Mouse (Mus musculus) mouse trophoblast stem cell (cell line): ENCODE measurements around the gene Arhgef3.

ENCODE experiments used
- in situ Hi-C, 2 experiments: fragments of 300-500 bp; cut with MseI, MboI; formaldehyde crosslinking; loops; 2 replicates in 1 of 2; 3 replicates in 1 of 2; pipeline ENCODE4 v1.15.1; 2025

Gene Arhgef3

DNA sequence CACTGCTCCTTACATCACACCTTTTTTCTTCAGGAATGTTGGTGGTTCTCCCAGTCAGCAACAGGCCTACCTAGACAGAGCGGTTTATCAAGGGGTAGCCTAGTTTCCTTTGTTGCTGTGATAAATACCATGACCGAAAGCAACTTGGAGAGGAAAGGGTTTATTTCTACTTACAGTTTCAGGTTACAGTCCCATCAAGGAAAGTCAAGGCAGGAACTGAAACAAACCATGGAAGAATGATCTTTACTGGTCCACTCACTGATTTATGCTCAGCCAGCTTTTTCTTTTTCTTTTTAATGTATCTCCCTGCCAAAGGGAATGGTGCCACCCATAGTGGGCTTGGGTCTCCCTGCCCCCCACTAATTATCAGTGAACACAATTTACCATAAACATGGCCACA, 291.2 kb downstream of the Arhgef3 start:
- in situ Hi-C loops, result no loop called here

DNA sequence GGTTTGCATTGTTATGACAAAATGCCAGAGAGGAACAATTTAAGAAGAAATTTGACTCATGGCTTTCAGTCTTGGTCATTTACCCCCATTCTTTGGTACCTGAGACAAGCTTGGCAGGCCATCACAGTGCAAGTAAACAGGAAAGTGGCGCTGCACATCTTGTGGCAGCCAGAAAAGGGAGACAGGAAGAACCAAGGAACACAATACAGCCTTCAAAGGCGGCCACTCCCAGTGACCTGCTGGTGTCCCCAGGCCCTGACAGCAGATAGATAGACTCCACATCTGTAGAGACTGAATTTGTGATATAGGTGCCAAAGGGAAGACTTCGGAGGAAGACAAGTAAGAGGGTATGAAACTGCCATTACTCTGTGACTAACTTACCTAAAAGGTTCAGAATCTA, 293.5 kb downstream of the Arhgef3 start:
- in situ Hi-C loops, result no loop called here

DNA sequence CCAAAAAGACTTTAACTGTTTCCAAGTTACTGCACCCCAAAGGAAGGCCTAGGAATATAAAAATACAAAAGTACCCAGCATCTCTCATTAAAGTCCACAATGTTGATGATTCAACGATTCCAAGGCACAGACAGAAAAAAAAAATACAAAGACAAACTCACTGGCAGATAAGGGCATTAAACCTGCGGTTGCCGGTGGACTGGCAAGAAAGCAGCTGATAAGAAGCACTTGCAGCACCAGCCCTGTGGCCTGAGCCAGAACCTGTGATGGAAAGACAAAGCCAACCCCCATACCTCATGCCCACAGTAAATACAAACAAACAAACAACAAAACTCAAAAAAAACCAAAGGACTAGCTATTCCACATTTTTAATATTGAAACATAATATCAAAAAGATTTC, 295.0 kb downstream of the Arhgef3 start:
- in situ Hi-C loops, result loop anchor here (5.0 kb wide), 1 partner anchor 222 kb away; no protein-coding TSS in a partner anchor

DNA sequence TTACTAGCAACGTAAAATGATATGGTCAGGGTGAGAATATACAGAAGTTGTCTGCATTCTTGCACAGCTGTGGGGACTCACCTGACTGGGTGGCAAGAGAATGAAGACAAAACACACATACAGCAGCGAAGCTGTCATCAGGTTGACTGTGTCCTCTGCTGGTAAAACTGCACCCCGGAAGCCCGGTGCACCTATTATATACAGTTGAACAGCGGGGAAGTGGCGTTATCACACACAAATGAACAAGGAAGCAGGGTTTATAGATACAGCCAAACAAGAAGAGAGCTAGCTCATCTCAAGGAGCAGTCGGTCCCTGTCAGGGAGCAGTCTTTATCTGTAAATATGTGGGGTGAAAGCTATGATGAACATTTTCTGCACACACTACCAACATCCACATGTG, 296.8 kb downstream of the Arhgef3 start:
- in situ Hi-C loops, result loop anchor here (5.0 kb wide), 1 partner anchor 224 kb away; no protein-coding TSS in a partner anchor

- in situ Hi-C loops, result loop anchor here (5.0 kb wide), 1 partner anchor 225 kb away; no protein-coding TSS in a partner anchor
Measured at GRCm38 (mm10) chr14:27412699-27413098, 298.0 kb downstream of the Arhgef3 start.

DNA sequence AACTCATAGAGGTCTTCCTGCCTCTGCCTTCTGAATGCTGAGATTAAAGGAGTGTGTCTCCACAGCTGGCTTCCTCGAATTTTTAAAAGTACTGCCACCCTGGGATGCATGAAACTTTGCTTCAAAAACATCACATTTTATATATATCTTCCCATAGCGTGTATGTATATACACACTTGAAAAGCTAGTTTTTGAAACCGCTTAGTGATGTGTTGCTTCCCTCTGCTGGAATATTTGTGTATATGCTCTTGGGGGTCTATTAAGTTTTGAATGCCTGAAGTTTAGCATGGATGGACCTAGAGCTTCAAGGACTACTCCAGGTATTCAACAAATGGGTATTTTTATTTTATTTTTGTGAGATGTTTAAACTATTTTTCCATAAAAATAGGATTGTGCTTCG, 299.3 kb downstream of the Arhgef3 start:
- in situ Hi-C loops, result loop anchor here (5.0 kb wide), 1 partner anchor 227 kb away; no protein-coding TSS in a partner anchor

- in situ Hi-C loops, result loop anchor here in 1 of 2 experiments (10.0 kb wide), 1 partner anchor 316 kb away; no protein-coding TSS in a partner anchor
Measured at GRCm38 (mm10) chr14:27420816-27421215, 306.1 kb downstream of the Arhgef3 start.

- in situ Hi-C loops, result loop anchor here in 1 of 2 experiments (10.0 kb wide), 1 partner anchor 318 kb away; no protein-coding TSS in a partner anchor
Measured at GRCm38 (mm10) chr14:27422301-27422700, 307.6 kb downstream of the Arhgef3 start.

DNA sequence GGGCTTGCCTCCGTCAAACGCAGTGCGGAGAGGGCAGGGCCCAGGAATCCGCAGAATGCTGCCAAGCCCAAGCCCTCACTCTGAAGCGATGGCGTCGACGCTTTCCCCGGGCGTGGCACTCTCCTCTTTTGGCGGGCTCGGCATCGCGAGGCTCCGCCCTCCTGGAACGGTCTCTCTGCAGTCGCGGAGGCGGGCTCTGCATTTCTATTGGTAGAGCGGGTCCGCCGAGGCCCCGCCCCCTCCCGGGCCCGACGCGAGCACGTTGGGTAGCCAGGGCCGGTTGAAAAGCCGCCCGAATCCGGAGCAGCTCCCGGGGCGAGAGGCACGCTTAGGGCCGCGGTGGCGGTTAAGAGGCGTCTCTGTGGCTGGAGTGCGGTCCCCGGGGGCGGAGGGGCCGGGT, 313.9 kb downstream of the Arhgef3 start, which contains the start of gene Fam208a:
Gene Fam208a, plus strand, starts transcription at position 262 of the 400 bp plus-strand sequence.
- in situ Hi-C loops, result loop anchor here in 1 of 2 experiments (10.0 kb wide), 1 partner anchor 324 kb away; no protein-coding TSS in a partner anchor

DNA sequence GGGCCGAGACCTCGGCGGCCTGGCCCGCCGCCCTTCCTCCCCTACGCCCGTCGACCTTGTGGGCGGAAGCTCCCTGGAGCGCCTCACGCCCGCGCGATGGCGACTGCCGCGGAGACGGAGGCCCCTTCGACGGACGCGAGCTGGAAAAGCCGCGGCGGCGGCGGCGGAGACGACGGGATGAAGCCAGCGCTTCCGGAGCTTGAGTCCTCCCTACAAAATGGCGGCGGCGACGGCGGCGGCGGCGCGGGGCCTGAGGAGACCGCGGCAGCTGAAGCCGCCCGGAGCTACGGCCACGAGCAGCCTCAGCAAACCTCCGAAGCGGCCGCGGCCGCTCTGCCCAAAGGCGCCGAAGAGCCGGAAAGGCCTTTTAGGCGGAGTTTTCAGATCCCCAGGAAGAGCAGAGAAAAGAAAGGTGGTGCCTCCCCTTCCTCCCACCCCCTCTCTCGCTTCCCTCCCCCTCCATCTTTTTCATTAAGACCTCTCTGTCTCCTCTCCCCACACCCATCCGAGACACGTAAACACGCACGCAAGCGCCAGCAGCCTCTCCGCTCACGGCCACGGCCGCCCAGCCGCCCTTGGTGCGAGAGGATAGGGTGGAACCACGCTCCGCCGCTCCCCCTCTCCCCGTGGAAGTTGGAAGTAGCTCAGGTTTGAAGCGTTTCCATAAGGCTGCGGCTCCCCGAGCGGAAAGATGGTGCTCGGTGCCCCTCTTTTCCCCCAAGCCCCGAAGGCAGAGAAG, 314.4 kb downstream of the Arhgef3 start:
- in situ Hi-C loops, result loop anchor here in 1 of 2 experiments (10.0 kb wide), 1 partner anchor 324 kb away; no protein-coding TSS in a partner anchor

DNA sequence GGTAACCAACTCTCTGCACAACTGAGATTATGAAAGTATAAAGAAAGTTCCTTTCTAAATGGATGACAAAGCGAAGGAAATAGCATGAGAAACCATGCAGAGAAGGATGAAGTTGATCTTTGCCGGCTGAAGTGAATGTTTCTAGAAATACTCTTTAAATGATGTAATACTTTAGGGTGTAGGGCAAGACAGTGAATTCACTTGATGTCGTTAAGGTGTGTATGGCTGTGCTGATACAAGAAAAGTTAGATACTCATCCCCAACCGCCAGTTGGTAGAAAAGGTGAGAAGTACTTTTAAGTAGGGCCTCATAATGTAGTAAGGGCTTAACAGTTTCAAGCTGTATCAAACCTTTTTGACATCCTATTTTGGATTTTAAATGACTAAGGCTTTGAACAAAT, 315.6 kb downstream of the Arhgef3 start:
- in situ Hi-C loops, result no loop called here

- in situ Hi-C loops, result no loop called here
Measured at GRCm38 (mm10) chr14:27432064-27432463, 317.4 kb downstream of the Arhgef3 start.

- in situ Hi-C loops, result no loop called here
Measured at GRCm38 (mm10) chr14:27436116-27436515, 321.4 kb downstream of the Arhgef3 start.

DNA sequence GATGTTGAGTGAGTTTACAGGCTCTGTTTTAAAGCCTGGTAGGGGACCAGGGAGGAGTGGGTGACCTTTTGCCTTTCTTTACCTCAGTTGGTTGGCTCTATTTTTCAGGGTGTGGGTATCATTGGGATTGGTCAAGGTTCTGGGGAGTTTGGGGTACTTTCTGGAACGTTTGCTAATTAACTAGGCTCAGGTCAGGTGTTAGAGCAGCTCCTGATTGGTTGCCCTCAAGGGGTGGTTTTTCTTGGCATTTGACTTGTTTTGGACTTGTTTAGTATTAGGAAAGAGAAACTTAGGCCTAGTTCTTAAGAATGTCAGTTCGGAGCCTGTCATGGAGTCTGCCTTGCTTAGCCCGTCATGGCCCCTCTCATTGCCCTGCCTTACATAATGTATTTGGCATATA, 322.1 kb downstream of the Arhgef3 start:
- in situ Hi-C loops, result no loop called here

DNA sequence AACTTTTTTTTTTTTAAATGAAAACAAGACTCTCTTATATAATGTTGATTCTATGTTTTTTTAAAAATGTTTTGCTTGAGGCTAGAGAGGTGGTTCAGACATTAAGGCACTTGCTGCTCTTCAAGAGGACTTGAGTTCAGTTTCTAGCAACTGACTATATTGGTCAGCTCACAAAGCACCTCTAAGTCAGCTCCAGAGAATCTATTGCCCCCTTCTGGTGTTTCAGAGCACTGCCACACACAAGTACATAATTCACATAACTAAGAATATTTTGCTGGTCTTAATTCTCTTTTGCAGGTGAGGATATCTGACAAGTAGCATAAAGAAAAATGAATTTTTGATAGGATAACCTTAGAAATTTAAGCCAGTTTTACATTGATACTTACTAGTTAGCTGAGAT, 326.2 kb downstream of the Arhgef3 start:
- in situ Hi-C loops, result no loop called here

GRCm38 (mm10) chr14:27444851-27445281, 330.2 kb downstream of the Arhgef3 start:
- in situ Hi-C loops, result no loop called here

- in situ Hi-C loops, result no loop called here
Measured at GRCm38 (mm10) chr14:27446963-27447362, 332.3 kb downstream of the Arhgef3 start.
